Mouse (Mus musculus) hindlimb bud, embryonic 11.5 days (tissue): ENCODE measurements at regions not wholly inside any gene's neighbourhood (a gene's known extent, or its start where the extent isn't known, plus 50 kb on each side); places are given as distances from the start of the nearest gene placed in this dataset.
"Not testable (repeated sequence)": the region's sequence is repeated elsewhere in the genome, so short reads cannot be mapped to it uniquely, and the experiment has no call there.

Experiments used
- DNase-seq: peaks from one replicate; pipeline ENCODE4 v3.0.0-alpha.2; 2012; ENCODE audit warnings: low read depth, low spot score; ENCODE audit errors: extremely low spot score

DNA sequence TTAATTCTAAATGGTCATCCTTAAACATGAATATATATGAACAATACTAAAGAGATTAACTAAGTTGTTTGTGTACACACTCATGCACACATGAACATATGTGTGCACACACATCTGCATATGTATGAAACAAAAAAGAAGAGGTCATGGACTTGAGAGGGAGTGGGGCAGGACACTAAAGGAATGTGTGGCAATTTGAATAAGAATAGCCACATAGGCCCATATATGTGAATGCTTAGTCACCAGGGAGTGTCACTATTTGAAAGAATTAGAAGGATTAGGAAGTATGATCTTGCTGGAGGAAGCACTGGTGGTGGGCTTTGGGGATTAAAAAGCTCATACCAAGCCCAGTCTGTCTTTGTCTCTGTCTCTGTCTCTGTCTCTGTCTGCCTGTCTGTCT, 275.5 kb upstream of the Hsf2 start:
- no peak for DNase-seq

DNA sequence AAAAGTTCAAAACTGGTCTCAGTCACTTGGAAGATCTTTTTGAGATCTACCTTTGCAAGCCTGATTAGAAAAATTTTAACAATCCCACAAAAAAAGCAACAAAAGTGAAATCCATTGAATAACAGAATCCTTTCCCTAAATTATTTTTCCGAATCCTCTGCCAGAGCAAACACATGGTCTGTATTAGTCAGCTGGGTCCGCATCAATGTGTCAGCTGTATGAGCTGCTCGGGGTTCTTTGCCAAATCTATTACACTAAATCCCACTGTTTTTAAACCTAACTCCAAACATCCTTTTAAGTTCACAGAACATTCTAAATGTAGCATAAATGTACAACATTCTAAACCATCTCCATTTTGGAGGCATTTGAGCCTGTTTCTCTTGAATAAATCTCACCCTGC, 255.1 kb upstream of the Hsf2 start:
- DNase-seq, result no peak

DNA sequence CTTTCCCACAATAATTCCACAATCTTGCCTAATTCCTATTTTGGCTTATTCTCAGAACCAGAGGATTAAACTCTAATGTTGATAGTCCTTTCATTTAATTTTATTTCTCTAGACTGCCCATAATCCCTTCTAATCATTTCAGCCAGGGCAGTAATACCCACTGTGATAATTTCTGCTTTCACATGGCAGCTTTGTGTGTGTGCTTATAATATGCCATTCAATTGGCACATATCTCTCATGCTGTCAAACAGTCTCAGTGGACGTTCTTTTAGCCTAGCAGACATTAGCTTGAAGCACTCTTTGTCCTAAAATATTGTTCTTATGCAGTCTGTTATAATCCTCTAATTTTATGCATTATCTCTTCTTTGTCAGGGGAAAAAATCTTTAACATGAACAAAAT, 205.0 kb upstream of the Hsf2 start:
- DNase-seq, result no peak

DNA sequence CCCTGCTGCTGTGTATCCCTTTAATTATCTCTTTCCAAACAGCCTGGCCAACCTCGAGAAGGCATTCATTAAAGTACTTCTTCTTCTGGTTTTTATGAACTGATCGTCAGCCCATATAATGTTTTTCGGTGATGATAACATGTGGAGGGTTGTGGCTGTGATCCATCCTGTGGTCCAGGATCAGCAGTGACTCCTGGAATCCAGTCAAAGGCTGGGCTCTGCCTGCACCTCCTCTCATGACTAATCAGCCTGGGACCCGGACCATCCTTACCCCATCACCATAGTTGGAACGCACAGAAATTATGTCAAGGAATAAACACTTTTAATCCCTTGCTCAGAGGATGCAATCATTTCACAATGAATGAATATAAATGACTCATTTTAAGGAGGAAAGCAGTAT, 203.3 kb upstream of the Hsf2 start:
- DNase-seq, result no peak

DNA sequence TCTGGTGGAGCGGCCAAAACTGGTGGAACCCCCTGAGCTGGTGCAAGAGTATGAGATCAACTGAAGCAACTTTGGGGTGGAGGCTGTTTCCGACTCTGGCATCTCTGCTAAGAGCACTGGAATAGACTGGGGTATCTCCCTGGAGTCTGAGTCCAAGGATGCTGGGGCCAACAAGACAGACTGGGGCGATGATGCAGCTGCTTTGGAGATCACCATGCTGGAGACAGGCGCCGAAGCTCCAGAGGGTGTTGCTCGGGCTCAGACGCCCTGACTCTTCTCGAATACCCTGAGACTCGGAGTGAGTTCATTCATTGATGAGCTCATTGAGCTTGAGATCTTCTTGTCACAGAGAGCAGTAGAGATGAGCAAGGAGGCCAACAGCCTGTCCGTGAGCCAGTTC, 194.6 kb upstream of the Hsf2 start:
- no peak for DNase-seq

DNA sequence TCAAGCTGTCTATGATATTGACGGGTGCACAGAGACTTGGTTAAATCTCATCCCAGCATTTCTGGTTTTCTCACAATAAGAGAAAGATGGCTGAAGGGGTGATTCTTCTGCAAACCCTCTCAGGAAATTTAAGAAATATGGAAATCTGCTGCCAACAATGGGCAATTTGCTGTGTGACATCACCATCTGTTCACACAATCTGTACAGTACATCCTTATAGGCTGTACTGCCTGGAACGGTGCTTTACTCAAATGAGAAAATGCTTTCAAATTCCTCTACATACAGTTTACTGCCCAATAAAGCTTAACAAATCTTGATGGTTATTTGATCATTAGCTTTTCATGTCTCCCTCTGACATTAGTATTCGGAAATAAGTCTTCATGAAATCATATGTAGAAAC, 172.4 kb upstream of the Hsf2 start:
- no peak for DNase-seq

DNA sequence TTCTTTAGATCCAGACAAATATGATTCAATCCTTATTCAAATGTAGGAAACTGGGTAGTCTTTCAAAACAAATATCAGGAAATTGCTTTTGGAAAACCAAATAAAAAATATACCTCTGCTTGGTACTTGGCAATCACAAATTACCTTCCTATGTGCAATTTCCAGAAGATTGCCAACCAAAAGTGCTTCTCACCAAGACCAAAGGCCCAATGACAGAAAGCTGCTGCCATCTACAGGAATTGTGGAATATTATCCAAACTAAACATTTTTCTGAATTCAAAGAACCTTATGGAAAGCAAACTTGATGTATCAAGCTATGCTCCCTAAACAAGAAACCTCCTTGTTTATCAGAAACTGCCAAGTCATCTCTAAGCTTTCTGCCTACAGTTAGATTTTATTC, 169.1 kb upstream of the Hsf2 start:
- DNase-seq, result no peak

DNA sequence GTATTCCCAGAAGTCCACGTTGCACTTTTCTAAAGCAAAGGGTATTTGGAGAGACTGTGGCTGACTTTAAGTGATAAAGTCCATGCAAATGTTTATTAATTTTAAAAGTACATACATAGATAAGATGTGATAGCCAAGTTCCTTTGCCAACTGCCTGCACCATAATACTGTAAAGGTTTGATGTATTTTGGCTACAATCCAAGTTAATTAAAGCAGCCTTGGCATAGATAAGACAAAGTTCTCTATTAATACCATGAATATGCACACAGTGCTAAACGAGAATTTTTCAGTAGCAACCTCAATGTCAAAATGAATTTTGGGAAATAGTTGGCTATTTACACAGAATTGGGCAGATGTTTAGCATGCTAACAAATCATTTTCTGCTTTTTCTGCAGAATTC, 167.0 kb upstream of the Hsf2 start:
- DNase-seq, result no peak

DNA sequence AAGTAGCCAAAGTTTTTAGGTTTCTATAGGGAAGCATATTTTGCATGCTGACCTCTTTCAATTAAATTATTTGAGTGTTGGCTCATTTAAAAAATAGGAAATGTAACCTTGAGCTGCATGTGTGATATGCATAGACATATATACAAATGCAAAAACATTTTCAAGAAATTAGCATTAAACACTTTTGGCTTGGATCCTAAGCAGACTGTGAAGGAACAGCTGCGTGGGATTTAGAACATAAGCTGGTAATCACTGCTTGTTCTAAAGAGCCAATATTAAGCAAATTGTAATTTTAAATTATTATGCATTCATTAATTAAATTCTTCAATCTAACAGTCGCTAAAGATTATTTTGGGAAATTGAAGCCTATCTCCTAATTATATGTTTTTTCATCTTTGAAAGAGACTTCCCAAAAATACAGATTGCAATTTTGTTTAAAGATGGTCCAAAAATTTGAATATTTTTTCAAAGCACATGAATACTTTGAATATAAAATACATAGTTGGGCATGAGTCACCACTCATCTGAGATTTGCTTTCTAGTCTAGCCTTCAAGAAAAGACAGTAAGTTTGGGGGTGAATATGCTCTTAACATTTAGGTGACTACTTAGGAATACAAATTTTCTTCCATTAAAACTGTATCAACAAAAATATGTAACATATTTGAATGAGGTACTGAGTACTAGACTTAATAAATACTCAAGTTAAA, 163.3 kb upstream of the Hsf2 start:
- no peak for DNase-seq

DNA sequence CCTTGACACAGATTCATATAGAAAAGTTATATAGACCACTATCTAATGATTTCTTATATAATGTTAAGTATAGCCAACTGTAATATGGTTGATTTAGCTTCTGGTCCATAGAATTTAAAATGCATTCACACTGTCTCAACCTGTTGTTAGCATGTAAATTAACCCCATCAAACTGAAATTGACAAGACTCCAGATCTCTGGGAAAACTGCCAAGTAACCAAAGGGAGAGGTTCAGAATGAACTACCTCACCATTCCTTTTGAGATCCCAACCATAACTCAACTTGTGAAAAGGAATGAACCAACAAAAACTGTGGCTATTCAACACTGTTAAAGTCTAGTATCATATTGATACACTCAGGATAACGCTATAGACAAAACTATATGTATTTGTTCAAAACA, 162.0 kb upstream of the Hsf2 start:
- no peak for DNase-seq

DNA sequence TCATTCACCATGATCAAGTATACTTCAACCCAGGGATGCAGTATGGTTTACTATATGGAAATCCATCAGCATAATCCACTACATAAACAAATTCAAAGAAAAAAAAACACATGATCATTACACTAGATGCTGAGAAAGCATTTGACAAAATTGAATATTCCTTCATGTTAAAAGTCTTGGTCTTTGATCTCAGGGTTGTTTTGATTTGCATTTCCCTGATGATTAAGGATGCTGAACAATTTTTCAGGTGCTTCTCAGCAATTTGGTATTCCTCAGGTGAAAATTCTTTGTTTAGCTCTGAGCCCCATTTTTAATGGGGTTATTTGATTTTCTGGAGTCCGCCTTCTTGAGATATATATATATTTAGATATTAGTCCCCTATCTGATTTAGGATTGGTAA, 123.4 kb upstream of the Hsf2 start:
- DNase-seq, result not testable (repeated sequence)
